8 mouse cellular contexts compared by ENCODE assay signal in the genomic region with DNA sequence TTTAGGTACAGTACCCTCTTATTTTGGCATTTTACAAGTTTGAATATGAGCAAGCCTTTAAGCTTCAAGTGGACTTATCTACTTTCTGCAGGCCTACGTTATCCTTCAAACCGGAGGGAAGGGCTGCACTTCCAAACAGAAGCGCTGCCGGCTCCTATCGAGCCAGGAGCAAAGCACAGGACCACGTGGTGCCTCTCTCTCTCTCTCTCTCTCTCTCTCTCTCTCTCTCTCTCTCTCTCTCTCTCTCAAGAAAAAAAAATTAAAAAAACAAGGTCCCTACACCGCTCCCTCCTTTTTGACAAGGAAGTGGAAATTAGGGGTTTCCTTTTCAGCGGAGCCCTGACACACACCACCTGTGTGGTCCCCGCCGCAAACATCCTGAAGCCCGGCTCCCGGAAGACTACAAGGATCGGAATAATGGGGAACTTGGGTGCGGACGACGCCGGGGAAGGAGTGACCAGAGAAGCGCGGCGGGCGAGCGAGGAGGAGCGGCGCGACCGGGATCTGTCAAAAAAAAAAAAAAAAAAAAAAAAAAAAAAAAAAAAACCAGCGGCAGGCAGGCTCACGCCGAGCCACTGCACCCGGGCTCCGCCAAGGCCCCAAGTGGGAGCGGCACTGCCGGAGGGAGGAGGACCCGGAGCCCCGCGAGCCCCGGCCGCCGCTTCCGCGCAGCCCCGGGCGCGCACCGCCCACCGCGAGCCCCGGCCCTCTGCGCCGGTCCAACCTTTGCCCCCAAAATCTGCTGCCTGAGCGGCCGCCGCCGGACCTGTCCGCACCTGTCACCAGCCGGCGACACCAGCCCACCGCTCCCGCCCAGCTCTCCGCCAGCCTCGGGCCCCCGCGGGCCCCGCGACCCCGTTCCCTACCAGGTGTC. TPM values are rescaled to one million over a fixed set of nuclear protein-coding genes. Genes with fewer than 3 reads are reported as not detected.
DNase-seq lines count a peak whose midpoint lies in the region; ATAC-seq and TF ChIP-seq lines count a peak whose summit lies in the region.

No protein-coding gene starts in this region.

- peaks cover 43% of the 10 kb centered on the region for H3K79me2 ChIP-seq in CH12.LX (replicated peaks; ENCODE audit: control insufficient read depth, extremely low read depth, insufficient read depth, poor library complexity, severe bottlenecking)

- peak; percentile 54 for ATAC-seq in common myeloid progenitor, adult 5-6 weeks (replicated peaks; ENCODE audit: low read depth, poor library complexity, severe bottlenecking)
- ATAC-seq in heart, embryonic 11.5 days (replicated peaks; ENCODE audit: insufficient number of reproducible peaks, low FRiP score, low TSS enrichment) = peak; percentile 72

- no peaks in the 10 kb centered on the region for H3K27me3 ChIP-seq in CH12.LX (replicated peaks)
- H3K27me3 ChIP-seq in heart, embryonic 11.5 days (ENCODE audit: control insufficient read depth, insufficient read depth, low read length) = no peaks in the 10 kb centered on the region

- no peak for TF ChIP-seq POLR2A in CH12.LX (IDR thresholded peaks at IDR 0.05; ENCODE audit: low read depth, low read length)

- H3K36me3 ChIP-seq in CH12.LX (replicated peaks in 1 of 2; ENCODE audit: control insufficient read depth in 1 of 2, insufficient read depth in 1 of 2, low read length in 1 of 2) = peaks cover 0 to 4% of the 10 kb centered on the region in 2 experiments
- H3K36me3 ChIP-seq in heart, embryonic 11.5 days (ENCODE audit: control insufficient read depth, insufficient read depth, low read length) = no peaks in the 10 kb centered on the region

- TF ChIP-seq EP300 in CH12.LX (IDR thresholded peaks at IDR 0.05; ENCODE audit: low read length) = no peak

- TF ChIP-seq CTCF in CH12.LX (conservative IDR thresholded peaks at IDR 0.05 in 1 of 2, IDR thresholded peaks at IDR 0.05 in 1 of 2; ENCODE audit: low read depth in 2 of 2, low read length in 2 of 2) = no peak

- 1% methylated on average over 60 of the region's 66 CpGs for WGBS in heart, embryonic 11.5 days (ENCODE audit: insufficient replicate concordance)

- peak overlapping the region; percentile 66 for H3K27ac ChIP-seq in CH12.LX (ENCODE audit: insufficient read depth, low read depth)
- H3K27ac ChIP-seq in heart, embryonic 11.5 days (ENCODE audit: low read depth, low read length) = peak overlapping the region; percentile 91

- peaks cover 5 to 35% of the 10 kb centered on the region in 2 experiments; a peak in 3 of 4 replicates for H3K4me1 ChIP-seq in CH12.LX (ENCODE audit: control insufficient read depth in 1 of 2, insufficient read depth in 2 of 2)
- H3K4me1 ChIP-seq in heart, embryonic 11.5 days (ENCODE audit: control insufficient read depth, insufficient read depth, low read length) = peaks cover 9% of the 10 kb centered on the region

- DNase-seq in 416B (ENCODE audit: low read depth) (peak; percentile 82), CH12.LX (ENCODE audit: extremely low read depth) (no peak)
- DNase-seq in kidney, postnatal 10 days = peak; percentile 55
- DNase-seq in lung, postnatal 36 days = peak; percentile 37
- DNase-seq in right cerebral cortex, postnatal 4 days = peak; percentile 33
- DNase-seq in urinary bladder, postnatal 4 days (ENCODE audit: low spot score in 2 of 2) = no peak

- peak overlapping the region; percentile 97 for H3K4me2 ChIP-seq in CH12.LX (ENCODE audit: insufficient read depth, low read depth, poor library complexity, severe bottlenecking)
- peak overlapping the region; percentile 76 for H3K4me2 ChIP-seq in heart, embryonic 11.5 days

- dilution Hi-C loops in CH12.LX (cut with MboI; ENCODE audit: extremely low pct_ligation_motif_present, extremely low pct_unique_long_range_greater_than_20kb, low sequenced_read_pairs) = no loop called here

- peak overlapping the region; percentile 85 for H3K9ac ChIP-seq in CH12.LX (ENCODE audit: insufficient read depth, low read depth)
- H3K9ac ChIP-seq in heart, embryonic 11.5 days (ENCODE audit: low read depth, low read length) = peak overlapping the region; percentile 96

- no peak for TF ChIP-seq RAD21 in CH12.LX (IDR thresholded peaks at IDR 0.05; ENCODE audit: low read depth, low read length)

- in situ Hi-C loops in CH12.LX (cut with MboI; ENCODE audit: low pct_ligation_motif_present, low pct_unique_long_range_greater_than_20kb, low sequenced_read_pairs) = no loop called here

- H3K4me3 ChIP-seq in CH12.LX (replicated peaks in 1 of 3; ENCODE audit: low read depth in 2 of 3, low read length in 2 of 3, poor library complexity in 1 of 3) = peak overlapping the region; percentile 79 to 97 (median 88)
- peak overlapping the region; percentile 87 for H3K4me3 ChIP-seq in heart, embryonic 11.5 days (ENCODE audit: low read depth, low read length)

- no peaks in the 10 kb centered on the region for H3K9me3 ChIP-seq in CH12.LX (replicated peaks; ENCODE audit: low read length)
- no peaks in the 10 kb centered on the region for H3K9me3 ChIP-seq in heart, embryonic 11.5 days (replicated peaks; ENCODE audit: control insufficient read depth, low read length)

TF ChIP-seq in CH12.LX, 34 proteins besides CTCF, POLR2A, EP300 and RAD21:
- no peak for TF ChIP-seq E2F4 (IDR thresholded peaks at IDR 0.05; ENCODE audit: insufficient replicate concordance, low read depth, low read length)
- TF ChIP-seq SMC3 (IDR thresholded peaks at IDR 0.05; ENCODE audit: low read depth, low read length) = no peak
- no peak for TF ChIP-seq ZMIZ1 (IDR thresholded peaks at IDR 0.05; ENCODE audit: low read depth, low read length)
- TF ChIP-seq HCFC1 (IDR thresholded peaks at IDR 0.05; ENCODE audit: low read depth, low read length) = no peak
- peak; percentile 88 for TF ChIP-seq MAX (IDR thresholded peaks at IDR 0.05; ENCODE audit: low read length)
- TF ChIP-seq IRF4 (IDR thresholded peaks at IDR 0.05; ENCODE audit: low read depth, low read length) = no peak
- TF ChIP-seq ZNF384 (IDR thresholded peaks at IDR 0.05; ENCODE audit: low read depth, low read length) = peak; percentile 95
- TF ChIP-seq POLR2AphosphoS2 (IDR thresholded peaks at IDR 0.05; ENCODE audit: low read depth, low read length) = no peak
- 0 out of 2 replicates have a peak, but pooled peaks have one; percentile 47 for TF ChIP-seq UBTF (IDR thresholded peaks at IDR 0.05; ENCODE audit: low read depth, low read length)
- no peak for TF ChIP-seq KAT2A (IDR thresholded peaks at IDR 0.05; ENCODE audit: insufficient replicate concordance, low read length)
- peak; percentile 92 for TF ChIP-seq MYC (IDR thresholded peaks at IDR 0.05; ENCODE audit: low read depth, low read length)
- TF ChIP-seq TCF12 (IDR thresholded peaks at IDR 0.05; ENCODE audit: low read depth, low read length) = no peak
- TF ChIP-seq USF2 (conservative IDR thresholded peaks at IDR 0.05; ENCODE audit: low read depth, low read length) = 0 out of 2 replicates have a peak, but pooled peaks have one; percentile 11
- TF ChIP-seq USF1 (IDR thresholded peaks at IDR 0.05; ENCODE audit: low read depth, low read length) = peak; percentile 58
- no peak; the same call in 1 of the 2 replicates for TF ChIP-seq ELF1 (IDR thresholded peaks at IDR 0.05; ENCODE audit: low read depth, low read length)
- no peak for TF ChIP-seq MAZ (IDR thresholded peaks at IDR 0.05; ENCODE audit: low read depth, low read length)
- TF ChIP-seq NELFE (IDR thresholded peaks at IDR 0.05; ENCODE audit: low read depth, low read length) = no peak
- no peak for TF ChIP-seq BHLHE40 (IDR thresholded peaks at IDR 0.05; ENCODE audit: low read depth, low read length)
- peak; percentile 81; the same call in 1 of the 2 replicates for TF ChIP-seq SIN3A (IDR thresholded peaks at IDR 0.05; ENCODE audit: low read length)
- peak; percentile 97 for TF ChIP-seq MXI1 (IDR thresholded peaks at IDR 0.05; ENCODE audit: low read depth, low read length)
- TF ChIP-seq MEF2A (IDR thresholded peaks at IDR 0.05; ENCODE audit: borderline replicate concordance, low read depth, low read length) = no peak
- TF ChIP-seq JUND (conservative IDR thresholded peaks at IDR 0.05; ENCODE audit: low read depth, low read length) = no peak

RNA-seq across cellular contexts. Expression of a gene that starts 0.6 kb away (rescaled TPM):
- total RNA-seq in CH12.LX (2012; rRNA removed) = 65.4 and 83.5 TPM in 2 replicates
- total RNA-seq in CH12.LX (2014; rRNA removed) = 124 and 146 TPM in 2 replicates
- polyA plus RNA-seq in CH12.LX (2012; ENCODE audit: insufficient read length, low read depth) = 113 and 117 TPM in 2 replicates
- 260 and 320 TPM in 2 replicates for total RNA-seq in common myeloid progenitor, adult 5-6 weeks (2017)
- polyA plus RNA-seq in heart, embryonic 11.5 days (2014; fragmentation: Nextera tagmentation; extraction: Ambion mirVana) = 85.9 and 89.3 TPM in 2 replicates

Comparison
In these comparisons a context has a peak if more than half of its experiments do, and no peak if none do; other contexts are left out.
1. DNase-seq: peak in 416B (single experiment), kidney, postnatal 10 days (single experiment), lung, postnatal 36 days (single experiment) and right cerebral cortex, postnatal 4 days (single experiment); none in CH12.LX (single experiment) and urinary bladder, postnatal 4 days (0 of 2).